Mouse (Mus musculus) cerebellum, adult 2 months (tissue): ENCODE data around the gene Lonrf2.

ENCODE experiments used
- CTCF ChIP-seq: fragments of 200-500 bp; IDR thresholded peaks from 2 replicates; pipeline ENCODE4 v1.5.1; 2011; ENCODE audit warnings: low read depth, mild to moderate bottlenecking, control low read depth, low read length, moderate library complexity, borderline replicate concordance; ENCODE audit not compliant: insufficient read depth
- POLR2A ChIP-seq: fragments of 200-500 bp; IDR thresholded peaks from 2 replicates; pipeline ENCODE4 v1.6.1; 2011; ENCODE audit warnings: low read length, control low read depth, borderline replicate concordance; ENCODE audit not compliant: insufficient read depth

DNA sequence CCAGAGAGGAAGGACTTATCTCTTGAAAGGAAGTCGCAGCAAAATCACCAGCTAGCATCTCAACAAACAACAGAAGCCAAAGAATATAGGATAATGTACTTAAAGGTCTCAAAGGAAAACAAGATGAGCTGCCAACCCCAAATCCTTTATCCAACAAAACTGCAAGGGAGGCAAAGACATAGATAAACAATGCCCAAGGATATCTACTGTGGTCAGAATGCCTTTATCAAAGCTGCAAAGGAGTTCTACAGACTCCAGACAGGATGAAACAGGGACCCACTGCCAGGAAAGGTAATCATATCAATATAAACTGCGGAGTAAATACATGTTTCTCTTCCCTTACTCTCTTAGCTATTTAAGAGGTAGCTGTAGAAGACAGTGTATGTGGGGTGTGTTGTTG is 14.1 kb upstream of the Lonrf2 start:
- TF ChIP-seq CTCF = no peak
- TF ChIP-seq POLR2A = no peak
